Mouse (Mus musculus) forebrain, embryonic 11.5 days (tissue): ENCODE data around the gene Tmem59l. TPM values are rescaled to one million over a fixed set of nuclear protein-coding genes. Genes with fewer than 3 reads are reported as not detected.

Source experiments
- ATAC-seq: fragments of 200-750 bp; cut with Nextera tagmentation; replicated peaks from 2 replicates; pipeline ENCODE4 v1.8.0; 2017; ENCODE audit warnings: moderate TSS enrichment; ENCODE audit not compliant: low FRiP score
- DNase-seq: peaks from one replicate; pipeline ENCODE4 v3.0.0-alpha.2; 2017; ENCODE audit warnings: low spot score
- H3K27ac ChIP-seq: fragments of 300-500 bp; sonication (generic); 2 replicates; pipeline ENCODE4 v1.5.1; 2014; ENCODE audit warnings: low read depth, low read length
- H3K27me3 ChIP-seq: fragments of 300-500 bp; sonication (generic); 2 replicates; pipeline ENCODE4 v1.6.1; 2014; ENCODE audit warnings: mild to moderate bottlenecking, low read length, mixed read lengths; ENCODE audit not compliant: control insufficient read depth, insufficient read depth
- H3K36me3 ChIP-seq: fragments of 300-500 bp; sonication (generic); 2 replicates; pipeline ENCODE4 v1.6.1; 2014; ENCODE audit warnings: mild to moderate bottlenecking, low read length, moderate library complexity, mixed read lengths; ENCODE audit not compliant: control insufficient read depth, insufficient read depth
- H3K4me1 ChIP-seq: fragments of 300-500 bp; sonication (generic); replicated peaks from 2 replicates; pipeline ENCODE4 v1.6.1; 2014; ENCODE audit warnings: low read length, mixed read lengths; ENCODE audit not compliant: control insufficient read depth, insufficient read depth
- H3K4me2 ChIP-seq: fragments of 300-500 bp; sonication (generic); 2 replicates; pipeline ENCODE4 v1.6.1; 2014; ENCODE audit warnings: low read depth, mild to moderate bottlenecking, low read length, moderate library complexity, mixed read lengths; ENCODE audit not compliant: severe bottlenecking
- H3K4me3 ChIP-seq: fragments of 300-500 bp; sonication (generic); 2 replicates; pipeline ENCODE4 v1.5.1; 2014; ENCODE audit warnings: low read depth, low read length
- H3K9ac ChIP-seq: fragments of 300-500 bp; sonication (generic); 2 replicates; pipeline ENCODE4 v1.6.1; 2014; ENCODE audit warnings: low read length
- H3K9me3 ChIP-seq: fragments of 300-500 bp; sonication (generic); 2 replicates; pipeline ENCODE4 v1.6.1; 2016; ENCODE audit warnings: low read length, mixed read lengths; ENCODE audit not compliant: control insufficient read depth
- WGBS: fragments of 180-500 bp; shearing (Covaris S2); extraction: QIAGEN DNeasy Blood & Tissue Kit; methylation state at CpG from one replicate; pipeline ENCODE4 v1.1.7; 2014; 5-methylcytosine and 5-hydroxymethylcytosine counted together
- polyA plus RNA-seq: library from polyadenylated mRNA; unstranded; fragments of >200 nt; fragmentation: Nextera tagmentation; extraction: Ambion mirVana; gene quantifications from 2 replicates; pipeline ENCODE4 v1.2.1, GENCODE M21; 2014

Tmem59l gene
- polyA plus RNA-seq: 10.4 and 10.6 TPM in 2 replicates

- Histone ChIP-seq H3K9me3 (no peaks in the 10 kb centered on the region), H3K27ac (no peak within 1 kb of the TSS), H3K4me3 (peak within 1 kb of the TSS; percentile 30), H3K27me3 (peaks cover 73% of the 10 kb centered on the region), H3K4me2 (peak within 1 kb of the TSS; percentile 62), H3K36me3 (no peaks in the 10 kb centered on the region), H3K9ac (peak within 1 kb of the TSS; percentile 45), H3K4me1 (peaks cover 20% of the 10 kb centered on the region)
- ATAC-seq: no peak
- DNase-seq: peak; percentile 70
- WGBS: 3% methylated on average over 33 of the region's 33 CpGs
These were observed at the start of gene Tmem59l for GRCm38 (mm10) chr8:70486941-70487520. Tmem59l (minus strand) TSS chr8:70487358.

GRCm38 (mm10) chr8:70535701-70536100 lies 48.5 kb upstream of the Tmem59l start:
- Histone ChIP-seq H3K27ac (no peak overlapping the region), H3K4me3 (no peak overlapping the region), H3K9me3 (no peaks in the 10 kb centered on the region), H3K9ac (no peak overlapping the region), H3K4me2 (no peak overlapping the region), H3K36me3 (peaks cover 4% of the 10 kb centered on the region; the same call in 1 of the 2 replicates), H3K4me1 (peaks cover 7% of the 10 kb centered on the region; the same call in 1 of the 2 replicates), H3K27me3 (no peaks in the 10 kb centered on the region)
- 85% methylated on average over 2 of the region's 2 CpGs for WGBS
- ATAC-seq (no peak), DNase-seq (no peak)

- peaks cover 4% of the 10 kb centered on the region; the same call in 1 of the 2 replicates for H3K36me3 ChIP-seq
- no peak overlapping the region for H3K4me2 ChIP-seq
- no peak overlapping the region for H3K27ac ChIP-seq
- DNase-seq (no peak), ATAC-seq (no peak)
- H3K9ac ChIP-seq: no peak overlapping the region
- WGBS: 91% methylated on average over 3 of the region's 3 CpGs
- no peaks in the 10 kb centered on the region for H3K27me3 ChIP-seq
- H3K4me1 ChIP-seq: peaks cover 2% of the 10 kb centered on the region; the same call in 1 of the 2 replicates
- H3K4me3 ChIP-seq: no peak overlapping the region
- no peaks in the 10 kb centered on the region for H3K9me3 ChIP-seq
These were observed 48.1 kb upstream of the Tmem59l start for GRCm38 (mm10) chr8:70535221-70535620.

DNA sequence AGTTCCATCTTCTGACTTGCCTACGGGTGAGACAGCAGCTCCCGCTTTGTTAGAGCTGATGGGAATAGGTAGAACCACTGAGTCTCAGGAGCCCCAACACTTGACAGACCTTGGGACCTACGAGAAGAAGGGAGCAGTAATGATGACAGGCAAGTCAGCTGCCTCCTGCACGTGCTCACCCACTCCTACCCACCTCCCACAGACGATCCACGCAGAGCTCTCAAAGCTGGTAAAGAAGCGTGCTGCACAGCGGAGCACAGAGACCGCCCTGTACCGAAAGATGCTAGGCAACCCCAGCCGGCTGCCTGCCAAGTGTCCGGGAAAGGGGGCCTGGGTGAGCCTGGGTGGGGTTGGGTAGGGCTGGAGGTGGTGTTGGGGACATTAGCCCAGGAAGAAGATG lies 47.1 kb upstream of the Tmem59l start:
- Histone ChIP-seq H3K4me3 (no peak overlapping the region), H3K27ac (no peak overlapping the region), H3K27me3 (no peaks in the 10 kb centered on the region), H3K9ac (no peak overlapping the region), H3K9me3 (no peaks in the 10 kb centered on the region), H3K4me2 (no peak overlapping the region), H3K4me1 (0 out of 2 replicates have a peak, but pooled peaks cover 2% of the 10 kb centered on the region), H3K36me3 (peaks cover 4% of the 10 kb centered on the region; the same call in 1 of the 2 replicates)
- 96% methylated on average over 12 of the region's 12 CpGs for WGBS
- DNase-seq (no peak), ATAC-seq (no peak)

GRCm38 (mm10) chr8:70530314-70530713 lies 43.2 kb upstream of the Tmem59l start:
- H3K9me3 ChIP-seq: no peaks in the 10 kb centered on the region
- H3K9ac ChIP-seq: no peak overlapping the region
- 0 out of 2 replicates have a peak, but pooled peaks cover 7% of the 10 kb centered on the region for H3K4me1 ChIP-seq
- WGBS: 91% methylated on average over 2 of the region's 2 CpGs
- no peaks in the 10 kb centered on the region for H3K27me3 ChIP-seq
- ATAC-seq (no peak), DNase-seq (no peak)
- no peak overlapping the region for H3K4me3 ChIP-seq
- no peak overlapping the region for H3K27ac ChIP-seq
- no peak overlapping the region for H3K4me2 ChIP-seq
- H3K36me3 ChIP-seq: peaks cover 4% of the 10 kb centered on the region; the same call in 1 of the 2 replicates

DNA sequence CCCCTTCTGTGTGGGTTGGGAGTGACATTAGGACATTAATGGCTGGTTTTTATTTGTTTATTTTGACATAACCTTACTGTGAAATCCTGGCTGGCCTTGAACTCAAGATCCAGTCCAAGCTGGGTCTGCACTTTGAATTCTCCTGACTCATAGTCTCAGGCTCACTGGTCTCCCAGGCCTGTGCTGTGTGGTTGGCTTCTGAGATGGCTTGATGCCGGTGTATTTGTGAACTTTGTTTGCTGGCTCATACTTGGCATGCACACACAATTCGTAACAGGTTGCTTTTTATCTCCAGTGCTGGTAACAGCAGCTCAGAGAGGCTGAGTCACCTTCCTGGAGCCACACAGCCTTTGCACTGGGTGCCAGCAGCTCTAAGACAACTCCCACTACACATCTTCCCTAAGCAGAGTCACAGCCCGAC lies 42.6 kb upstream of the Tmem59l start:
- Histone ChIP-seq H3K9me3 (no peaks in the 10 kb centered on the region), H3K36me3 (peaks cover 4% of the 10 kb centered on the region; the same call in 1 of the 2 replicates), H3K4me1 (0 out of 2 replicates have a peak, but pooled peaks cover 7% of the 10 kb centered on the region), H3K4me2 (no peak overlapping the region), H3K27me3 (no peaks in the 10 kb centered on the region), H3K9ac (no peak overlapping the region), H3K27ac (no peak overlapping the region), H3K4me3 (no peak overlapping the region)
- WGBS: 98% methylated on average over 3 of the region's 3 CpGs
- no peak for ATAC-seq
- DNase-seq: no peak

- ATAC-seq (no peak), DNase-seq (no peak)
- H3K36me3 ChIP-seq: peaks cover 4% of the 10 kb centered on the region; the same call in 1 of the 2 replicates
- no peak overlapping the region for H3K4me2 ChIP-seq
- no peaks in the 10 kb centered on the region for H3K9me3 ChIP-seq
- no peak overlapping the region for H3K4me3 ChIP-seq
- H3K27me3 ChIP-seq: no peaks in the 10 kb centered on the region
- no peak overlapping the region for H3K9ac ChIP-seq
- no peak overlapping the region for H3K27ac ChIP-seq
- WGBS: 86% methylated on average over 5 of the region's 5 CpGs
- H3K4me1 ChIP-seq: 0 out of 2 replicates have a peak, but pooled peaks cover 7% of the 10 kb centered on the region
These were observed 42.1 kb upstream of the Tmem59l start for GRCm38 (mm10) chr8:70529299-70529698.

DNA sequence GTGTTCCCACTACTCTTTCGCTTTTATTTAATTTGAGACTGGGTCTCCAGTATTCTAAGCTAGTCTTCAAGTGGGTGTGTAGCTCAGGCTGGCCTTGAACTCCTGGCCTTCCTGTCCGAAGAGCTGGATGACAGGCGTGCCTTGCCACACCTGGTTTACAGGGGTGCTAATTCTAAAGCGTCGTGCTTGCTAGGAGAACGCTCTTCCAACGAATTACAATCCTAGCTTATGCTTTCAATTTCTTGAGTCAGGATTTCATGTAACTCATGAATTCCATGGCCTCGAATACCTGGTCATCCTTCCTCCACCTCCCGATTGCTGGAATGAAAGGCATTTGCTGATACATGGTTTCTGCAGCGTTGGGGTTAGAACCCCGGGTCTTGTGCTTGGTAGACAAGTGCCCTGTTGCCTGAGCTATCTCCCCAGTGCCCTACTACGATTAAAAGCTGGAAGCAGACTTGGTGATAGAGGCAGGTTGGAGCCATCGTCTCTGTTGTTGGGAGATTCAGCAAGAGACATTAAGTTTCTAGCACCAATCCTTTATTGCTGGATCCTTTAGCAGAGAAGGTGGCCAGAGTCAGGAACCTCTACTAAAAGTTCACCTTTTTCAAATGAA lies 41.1 kb upstream of the Tmem59l start:
- no peak for ATAC-seq
- H3K27ac ChIP-seq: peak overlapping the region; percentile 72; the same call in 1 of the 2 replicates

More for the DNA sequence above, 41.1 kb upstream of the Tmem59l start:
- DNase-seq: no peak
- peak overlapping the region; percentile 95 for H3K9ac ChIP-seq
- peak overlapping the region; percentile 90 for H3K4me3 ChIP-seq
- H3K27me3 ChIP-seq: no peaks in the 10 kb centered on the region
- 0 out of 2 replicates have a peak, but pooled peaks cover 7% of the 10 kb centered on the region for H3K4me1 ChIP-seq
- H3K9me3 ChIP-seq: no peaks in the 10 kb centered on the region
- peaks cover 4% of the 10 kb centered on the region; the same call in 1 of the 2 replicates for H3K36me3 ChIP-seq
- peak overlapping the region; percentile 86 for H3K4me2 ChIP-seq
- WGBS: 35% methylated on average over 13 of the region's 13 CpGs
